Mouse (Mus musculus) left cerebral cortex, adult 8-10 months (tissue): ENCODE measurements around the gene Bcl6. TPM values are rescaled to one million over a fixed set of nuclear protein-coding genes. Genes with fewer than 3 reads are reported as not detected.

Experiments
- DNase-seq, 2 experiments: peaks; one replicate each; pipeline ENCODE4 v3.0.0; 2022; ENCODE audit warnings: low spot score in 2 of 2
- total RNA-seq, 4 experiments: library from RNA; stranded (reverse); gene quantifications; 2 replicates each; pipeline ENCODE4 v1.2.4; 2022

Gene Bcl6
- total RNA-seq: 10 to 100 TPM; 21.1 to 25.7 (median 24.3) TPM

GRCm38 (mm10) chr16:23988466-23989208 is at the start of gene Bcl6, which contains the start of gene Gm37419:
Bcl6 (minus strand) TSS chr16:23988852.
Gm37419 (plus strand) TSS chr16:23988482.
- peak; percentile 76 to 84 for DNase-seq

DNA sequence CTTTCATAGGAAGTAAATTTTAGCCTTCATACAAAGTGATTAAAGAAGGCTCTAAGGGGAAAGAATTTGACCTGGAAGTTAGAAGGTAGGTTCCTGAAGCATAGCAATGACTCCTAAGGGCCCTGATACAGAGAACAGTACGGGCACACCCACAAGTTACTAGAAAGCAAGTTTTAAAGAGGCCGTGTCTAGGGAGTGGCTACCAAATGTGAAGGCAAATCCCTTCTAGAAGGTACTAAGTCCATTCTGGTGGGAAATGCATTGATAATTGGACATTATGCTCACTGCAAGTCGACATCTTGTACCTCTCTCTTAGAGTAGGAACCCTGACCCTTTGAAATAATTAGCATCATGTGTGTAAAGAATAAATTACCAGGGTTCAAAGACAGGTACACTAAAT is 47.7 kb upstream of the Bcl6 start:
- no peak for DNase-seq

DNA sequence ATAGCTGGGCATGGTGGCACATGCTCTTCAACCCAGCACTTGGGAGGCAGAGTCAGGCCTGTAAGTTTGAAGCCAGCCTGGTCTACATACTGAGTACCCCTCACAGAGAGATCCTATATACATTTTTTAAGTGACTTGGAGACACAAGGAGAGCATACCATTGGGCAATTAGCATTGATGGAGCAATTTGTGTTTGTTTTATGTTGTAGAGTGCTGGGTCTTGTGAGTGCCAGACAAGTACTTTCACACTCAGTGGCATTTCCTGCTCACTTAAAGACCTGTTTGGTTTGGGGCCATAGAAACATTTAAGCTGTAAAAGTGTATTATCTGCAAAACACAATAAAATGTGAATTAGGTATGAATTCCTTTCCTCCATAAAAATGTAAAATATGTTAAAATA is 47.1 kb upstream of the Bcl6 start:
- no peak for DNase-seq

- no peak for DNase-seq
These were observed 45.8 kb upstream of the Bcl6 start for GRCm38 (mm10) chr16:24034450-24034849.

DNA sequence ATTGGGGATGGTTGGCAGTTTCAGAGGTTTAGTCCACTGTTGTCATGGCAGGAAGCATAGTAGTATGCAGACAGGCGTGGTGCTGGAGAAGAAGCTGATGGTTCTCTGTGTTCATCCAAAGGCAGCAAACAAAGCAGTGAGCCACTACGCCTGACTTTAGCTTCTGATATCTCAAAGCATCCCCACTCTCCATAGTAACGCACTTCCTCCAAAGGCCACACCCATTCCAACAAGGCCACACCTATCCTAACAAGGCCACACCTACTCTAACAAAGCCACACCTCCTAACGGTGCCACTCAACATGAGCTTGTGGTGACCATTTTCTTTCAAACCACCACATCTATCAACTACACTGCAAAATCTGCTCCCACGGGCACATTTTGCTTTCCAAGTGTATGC is 44.6 kb upstream of the Bcl6 start:
- no peak for DNase-seq

- no peak for DNase-seq
These were observed 41.5 kb upstream of the Bcl6 start for GRCm38 (mm10) chr16:24029965-24030672.

DNA sequence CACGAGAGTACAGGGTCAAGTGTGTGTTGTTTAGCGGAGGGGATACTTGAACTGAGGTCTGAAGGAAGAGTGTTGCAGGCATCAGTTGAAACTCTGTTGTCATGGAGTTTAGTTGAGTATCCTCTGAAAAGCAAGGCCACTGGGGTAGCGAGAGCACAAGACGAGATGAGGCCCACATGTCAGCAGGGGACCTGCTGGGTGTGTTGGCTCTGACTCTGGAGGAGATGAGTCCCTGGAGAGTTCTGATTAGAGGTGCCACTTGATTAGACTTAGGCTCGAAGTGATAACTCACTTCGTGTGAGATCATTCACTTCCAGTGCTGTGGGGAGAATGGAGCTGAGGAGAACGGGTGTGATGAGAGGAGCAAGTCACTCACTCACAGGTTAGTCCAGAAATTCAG is 36.8 kb upstream of the Bcl6 start:
- DNase-seq: no peak

- DNase-seq: no peak
These were observed 34.0 kb upstream of the Bcl6 start for GRCm38 (mm10) chr16:24022605-24023004.

GRCm38 (mm10) chr16:24021722-24022121 is 33.1 kb upstream of the Bcl6 start:
- DNase-seq: no peak

- DNase-seq: no peak
These were observed 28.1 kb upstream of the Bcl6 start for GRCm38 (mm10) chr16:24016742-24017141.

DNA sequence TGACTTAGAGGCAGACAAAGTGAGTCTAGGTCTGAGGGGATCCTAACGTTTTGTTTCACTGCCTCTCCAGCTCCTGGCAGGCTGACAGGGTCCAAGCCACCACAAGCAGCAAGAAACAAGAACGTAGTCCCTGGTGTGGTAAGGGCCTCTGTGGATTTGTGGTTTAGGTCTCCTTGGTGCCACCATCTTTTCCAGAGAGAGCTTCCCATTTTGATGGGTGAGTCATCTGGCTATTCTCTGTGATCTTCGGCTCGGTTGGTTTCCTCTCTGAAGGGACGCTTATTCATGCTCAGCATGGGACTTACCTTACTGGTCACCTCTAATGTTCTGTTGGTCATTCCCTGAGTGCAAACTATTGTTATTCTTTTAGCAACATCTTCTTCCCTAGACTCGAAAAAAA is 27.6 kb upstream of the Bcl6 start:
- no peak for DNase-seq

- no peak for DNase-seq
These were observed 25.7 kb upstream of the Bcl6 start for GRCm38 (mm10) chr16:24014378-24014777.

DNA sequence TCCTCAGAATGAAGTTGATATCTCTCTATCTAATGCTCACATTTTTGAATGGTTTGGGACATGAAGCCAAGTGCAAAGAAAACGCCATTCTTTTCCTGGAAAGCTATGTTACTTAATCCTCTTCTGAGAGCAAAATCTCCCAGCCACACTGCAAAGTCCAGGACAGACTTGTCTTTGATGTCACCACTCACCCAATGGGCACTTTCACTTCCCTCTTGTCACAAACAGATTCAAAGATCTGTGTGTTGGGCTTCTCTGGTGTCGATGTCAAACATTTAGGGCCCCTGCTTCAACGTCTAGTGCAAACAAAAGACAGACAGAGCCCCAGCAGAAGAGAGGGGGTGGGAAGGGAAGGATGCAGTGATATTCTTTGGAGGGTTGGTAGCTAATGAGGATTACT is 23.4 kb upstream of the Bcl6 start:
- DNase-seq: no peak

- DNase-seq: no peak
These were observed 22.7 kb upstream of the Bcl6 start for GRCm38 (mm10) chr16:24011306-24011705.

- DNase-seq: no peak
These were observed 21.2 kb upstream of the Bcl6 start for GRCm38 (mm10) chr16:24009891-24010290.

GRCm38 (mm10) chr16:24005928-24006327 is 17.3 kb upstream of the Bcl6 start:
- no peak for DNase-seq

GRCm38 (mm10) chr16:23997912-23998311 is 9.3 kb upstream of the Bcl6 start:
- no peak for DNase-seq

- no peak for DNase-seq
These were observed 8.6 kb upstream of the Bcl6 start for GRCm38 (mm10) chr16:23997228-23997627.

GRCm38 (mm10) chr16:23996342-23996741 is 7.7 kb upstream of the Bcl6 start:
- no peak for DNase-seq

- no peak for DNase-seq
These were observed 5.0 kb upstream of the Bcl6 start for GRCm38 (mm10) chr16:23993351-23994321.

DNA sequence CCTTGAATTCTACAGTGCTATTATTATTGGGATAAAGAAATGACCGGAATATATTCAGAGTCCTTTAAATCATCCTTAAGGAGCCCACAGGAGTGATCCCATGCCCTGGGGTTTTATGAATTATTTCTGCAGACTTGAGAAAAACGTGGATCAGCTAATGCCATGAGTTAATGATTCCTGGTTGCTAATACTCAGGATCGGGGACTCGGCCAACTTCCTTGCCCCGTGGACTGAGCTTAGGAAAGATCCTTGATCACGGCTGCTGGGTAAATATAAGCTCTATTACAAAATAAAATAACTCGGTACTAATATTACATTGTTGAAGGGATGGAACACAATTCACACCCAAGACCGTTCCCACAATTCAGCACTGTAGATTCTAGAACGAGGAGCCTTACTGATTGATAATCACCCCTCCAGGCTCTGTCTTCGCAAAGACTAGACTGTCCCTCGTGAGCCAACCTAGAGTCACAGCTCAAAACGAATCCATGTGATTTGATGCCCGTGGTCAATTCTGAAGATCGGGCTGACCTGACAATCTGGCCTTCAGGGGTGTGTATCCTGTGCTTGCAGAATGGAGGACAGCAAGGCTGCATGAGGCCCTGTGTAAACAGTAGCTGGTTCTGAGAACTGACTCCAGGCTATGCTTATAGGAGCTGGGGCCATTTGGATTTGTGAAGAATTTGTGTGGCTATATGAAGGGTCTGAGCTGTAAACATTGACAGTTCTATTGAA is 3.4 kb upstream of the Bcl6 start:
- no peak for DNase-seq
